13 mouse cellular contexts compared by ENCODE assay signal in genomic region chr1:14505741-14506140, GRCm38 (mm10).
DNase-seq lines count a peak whose midpoint lies in the region; ATAC-seq lines count a peak whose summit lies in the region.
"Had no signal": no experiment of that assay in that cellular context is flagged by ENCODE, and none has a peak within 500 bp of the region (broad histone marks: within the 10 kb centered on the region; RNA-seq: fewer than 3 reads in every experiment).

No protein-coding gene starts in this region.

- H3K4me1 ChIP-seq in lung, embryonic 16.5 days (replicated peaks; ENCODE audit: control insufficient read depth, insufficient read depth, low read length), result peaks cover 14% of the 10 kb centered on the region
- peaks cover 22% of the 10 kb centered on the region for H3K4me1 ChIP-seq in hindbrain, embryonic 12.5 days
- H3K4me1 ChIP-seq in midbrain, embryonic 15.5 days, result peaks cover 12% of the 10 kb centered on the region

- no peak overlapping the region for H3K9ac ChIP-seq in lung, embryonic 16.5 days (ENCODE audit: low read length)
- no peak overlapping the region for H3K9ac ChIP-seq in hindbrain, embryonic 12.5 days
- no peak overlapping the region for H3K9ac ChIP-seq in midbrain, embryonic 15.5 days
- H3K9ac ChIP-seq: liver, postnatal 0 days had no signal

- WGBS in lung, embryonic 16.5 days, result 11% methylated on average over 6 of the region's 6 CpGs
- 6% methylated on average over 6 of the region's 6 CpGs for WGBS in hindbrain, embryonic 12.5 days
- 6% methylated on average over 6 of the region's 6 CpGs for WGBS in midbrain, embryonic 15.5 days

- peak overlapping the region; percentile 94; the same call in 1 of the 2 replicates for H3K4me2 ChIP-seq in lung, embryonic 16.5 days (ENCODE audit: low read depth, low read length)
- peak overlapping the region; percentile 84 for H3K4me2 ChIP-seq in hindbrain, embryonic 12.5 days (replicated peaks)
- H3K4me2 ChIP-seq in midbrain, embryonic 15.5 days, result peak overlapping the region; percentile 59

- peaks cover 48% of the 10 kb centered on the region for H3K27me3 ChIP-seq in lung, embryonic 16.5 days (ENCODE audit: control insufficient read depth, insufficient read depth, low read depth, low read length)
- H3K27me3 ChIP-seq in hindbrain, embryonic 12.5 days, result peaks cover 45% of the 10 kb centered on the region
- H3K27me3 ChIP-seq in midbrain, embryonic 15.5 days (replicated peaks), result peaks cover 55% of the 10 kb centered on the region

- intact Hi-C loops in left cerebral cortex, postnatal 10 days (cut with DNase I), result no loop called here

- no peaks in the 10 kb centered on the region for H3K36me3 ChIP-seq in lung, embryonic 16.5 days (ENCODE audit: control insufficient read depth, insufficient read depth, low read length)
- no peaks in the 10 kb centered on the region for H3K36me3 ChIP-seq in hindbrain, embryonic 12.5 days
- H3K36me3 ChIP-seq in midbrain, embryonic 15.5 days (replicated peaks), result no peaks in the 10 kb centered on the region

- no peak for ATAC-seq in lung, embryonic 16.5 days (ENCODE audit: low read depth)
- no peak for ATAC-seq in hindbrain, embryonic 12.5 days (ENCODE audit: low FRiP score)
- ATAC-seq in midbrain, embryonic 15.5 days (replicated peaks), result no peak

- peak; percentile 50 for DNase-seq in embryo, embryonic 10.5 days (ENCODE audit: low spot score)
- no peak for DNase-seq in embryo, embryonic 10 days (ENCODE audit: low spot score)
- no peak for DNase-seq in lung, postnatal 14 days
- no peak for DNase-seq in urinary bladder, adult 2 months (ENCODE audit: low spot score)
- no peak for DNase-seq in left cerebral cortex, postnatal 10 days (ENCODE audit: extremely low spot score in 1 of 2, low spot score in 2 of 2)
- DNase-seq: adrenal gland, adult 8-10 months; cerebellum, adult 11-12 months; layer of hippocampus, adult 9-11 months; liver, postnatal 0 days had no signal

- no peaks in the 10 kb centered on the region for H3K9me3 ChIP-seq in lung, embryonic 16.5 days (ENCODE audit: control insufficient read depth, low read length)
- H3K9me3 ChIP-seq in hindbrain, embryonic 12.5 days (replicated peaks), result no peaks in the 10 kb centered on the region
- no peaks in the 10 kb centered on the region for H3K9me3 ChIP-seq in midbrain, embryonic 15.5 days

- H3K27ac ChIP-seq in lung, embryonic 16.5 days (ENCODE audit: low read length), result no peak overlapping the region
- H3K27ac ChIP-seq in hindbrain, embryonic 12.5 days, result peak overlapping the region; percentile 19
- no peak overlapping the region for H3K27ac ChIP-seq in midbrain, embryonic 15.5 days
- H3K27ac ChIP-seq: heart, adult 2 months had no signal

- H3K4me3 ChIP-seq in lung, embryonic 16.5 days (ENCODE audit: low read length), result peak overlapping the region; percentile 51
- peak overlapping the region; percentile 45 for H3K4me3 ChIP-seq in hindbrain, embryonic 12.5 days
- H3K4me3 ChIP-seq in midbrain, embryonic 15.5 days, result no peak overlapping the region
- H3K4me3 ChIP-seq: heart, adult 2 months had no signal
